Mouse (Mus musculus) intestine, embryonic 14.5 days (tissue): ENCODE results near the gene Orc4. TPM values are rescaled to one million over a fixed set of nuclear protein-coding genes. Genes with fewer than 3 reads are reported as not detected.

Experiments
- polyA plus RNA-seq: library from polyadenylated mRNA; unstranded; fragments of >200 nt; fragmentation: Nextera tagmentation; extraction: Ambion mirVana; gene quantifications from 2 replicates; pipeline ENCODE4 v1.2.1, GENCODE M21; 2014

Orc4 gene
- polyA plus RNA-seq, 1 experiment from 2014 or later: 107 TPM

Other genes with a start within 250 kb of the Orc4 start
- 19.1 and 22.6 TPM in 2 replicates for gene Acvr2a, start 136.2 kb downstream of the Orc4 start, polyA plus RNA-seq
- gene Mbd5, start 769 bp downstream of the Orc4 start, polyA plus RNA-seq: 27.9 and 29.9 TPM in 2 replicates